Mouse (Mus musculus): Measurements from ENCODE around the gene Ddx4.

GRCm38 (mm10) chr13:112683312-112683711 is 31.0 kb upstream of the Ddx4 start:
- TF ChIP-seq CTCF (conservative IDR thresholded peaks at IDR 0.05; ENCODE audit: insufficient read depth, insufficient read length, low read depth, low read length), result no peak
- TF ChIP-seq POLR2A (IDR thresholded peaks at IDR 0.05; ENCODE audit: low read depth, low read length), result no peak
